Mouse (Mus musculus): ENCODE data around the gene Gm21738.
"Not testable (repeated sequence)": the region's sequence is repeated elsewhere in the genome, so short reads cannot be mapped to it uniquely, and the experiment has no call there.

Gene Gm21738

GRCm38 (mm10) chr14:19418830-19419229 is at the start of gene Gm21738:
TSS of gene Gm21738 (minus strand) at chr14:19418930.
- not testable (repeated sequence) for DNase-seq

DNA sequence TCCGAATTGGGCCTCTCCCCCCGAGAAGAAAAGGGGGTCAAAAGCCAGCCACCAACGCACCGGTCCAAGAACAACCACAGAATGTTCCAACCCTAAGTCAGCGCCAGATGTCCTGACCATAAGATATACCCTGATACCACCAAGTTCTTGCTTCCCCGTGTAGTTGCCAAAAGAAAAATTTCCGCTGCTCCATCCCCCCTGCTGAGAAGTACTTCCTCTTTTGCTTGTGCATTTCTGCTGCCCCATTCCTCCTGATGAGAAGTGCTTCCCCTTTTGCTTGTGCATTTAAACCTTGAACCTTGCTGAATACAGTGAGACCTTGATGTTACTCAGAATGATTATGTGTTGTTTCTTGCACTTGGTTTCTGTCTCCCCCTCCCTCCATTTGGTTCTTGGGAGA is 35.0 kb downstream of the Gm21738 start:
- not testable (repeated sequence) for DNase-seq

Measured in kidney, postnatal 25 days (tissue).